Mouse (Mus musculus) embryonic facial prominence, embryonic 10.5 days (tissue): ENCODE results near the gene Calm2. TPM values are rescaled to one million over a fixed set of nuclear protein-coding genes. Genes with fewer than 3 reads are reported as not detected.

Experiments
- DNase-seq: peaks from one replicate; pipeline ENCODE4 v3.0.0-alpha.2; 2017; ENCODE audit warnings: low spot score
- H3K27ac ChIP-seq: fragments of 300-500 bp; sonication (generic); replicated peaks from 2 replicates; pipeline ENCODE4 v1.5.1; 2016; ENCODE audit warnings: mild to moderate bottlenecking
- H3K27me3 ChIP-seq: fragments of 300-500 bp; sonication (generic); replicated peaks from 2 replicates; pipeline ENCODE4 v1.6.1; 2016; ENCODE audit warnings: low read depth, mild to moderate bottlenecking; ENCODE audit not compliant: poor library complexity, severe bottlenecking
- H3K36me3 ChIP-seq: fragments of 300-500 bp; sonication (generic); replicated peaks from 2 replicates; pipeline ENCODE4 v1.6.1; 2016; ENCODE audit warnings: mild to moderate bottlenecking, moderate library complexity
- H3K4me1 ChIP-seq: fragments of 300-500 bp; sonication (generic); 2 replicates; pipeline ENCODE4 v1.6.1; 2016
- H3K4me3 ChIP-seq: fragments of 300-500 bp; sonication (generic); 2 replicates; pipeline ENCODE4 v1.5.1; 2016; ENCODE audit warnings: mild to moderate bottlenecking, moderate library complexity
- H3K9me3 ChIP-seq: fragments of 300-500 bp; sonication (generic); 2 replicates; pipeline ENCODE4 v1.6.1; 2016; ENCODE audit warnings: mild to moderate bottlenecking
- WGBS: fragments of 180-500 bp; shearing (Covaris S2); methylation state at CpG from one replicate; pipeline ENCODE4 v1.1.7; 2016; 5-methylcytosine and 5-hydroxymethylcytosine counted together
- polyA plus RNA-seq: library from polyadenylated mRNA; unstranded; fragments of >200 nt; fragmentation: Nextera tagmentation; extraction: Ambion mirVana; gene quantifications from 2 replicates; pipeline ENCODE4 v1.2.1, GENCODE M21; 2016

Calm2 gene
- 1,075 and 1,119 TPM in 2 replicates for polyA plus RNA-seq

GRCm38 (mm10) chr17:87446767-87447611, at the start of gene Calm2:
Gene Calm2 (minus strand): TSS chr17:87446935.
- Histone ChIP-seq H3K4me3 (peak within 1 kb of the TSS; percentile 92), H3K27me3 (0 out of 2 replicates have a peak, but pooled peaks cover 7% of the 10 kb centered on the region), H3K9me3 (no peaks in the 10 kb centered on the region), H3K4me1 (peaks cover 39% of the 10 kb centered on the region), H3K27ac (peak within 1 kb of the TSS; percentile 100), H3K36me3 (peaks cover 23% of the 10 kb centered on the region)
- peak; percentile 97 for DNase-seq
- WGBS = under 1% methylated on average over 69 of the region's 69 CpGs

- no peaks in the 10 kb centered on the region for H3K9me3 ChIP-seq
- H3K36me3 ChIP-seq = no peaks in the 10 kb centered on the region
- peaks cover 16% of the 10 kb centered on the region for H3K27me3 ChIP-seq
- DNase-seq = no peak
- no peak overlapping the region for H3K4me3 ChIP-seq
- H3K4me1 ChIP-seq = peaks cover 30% of the 10 kb centered on the region
- whole genome bisulfite sequencing = 93% methylated on average over 4 of the region's 4 CpGs
- H3K27ac ChIP-seq = no peak overlapping the region
These were observed 48.8 kb upstream of the Calm2 start for GRCm38 (mm10) chr17:87495504-87495903.

- H3K4me1 ChIP-seq = peaks cover 38% of the 10 kb centered on the region
- H3K36me3 ChIP-seq = no peaks in the 10 kb centered on the region
- H3K27me3 ChIP-seq = peaks cover 4% of the 10 kb centered on the region; the same call in 1 of the 2 replicates
- WGBS = 95% methylated on average over 4 of the region's 4 CpGs
- H3K4me3 ChIP-seq = no peak overlapping the region
- no peaks in the 10 kb centered on the region for H3K9me3 ChIP-seq
- no peak for DNase-seq
- H3K27ac ChIP-seq = no peak overlapping the region
These were observed 47.6 kb upstream of the Calm2 start for GRCm38 (mm10) chr17:87494310-87494709.

GRCm38 (mm10) chr17:87492286-87492685, 45.6 kb upstream of the Calm2 start:
- peaks cover 4% of the 10 kb centered on the region; the same call in 1 of the 2 replicates for H3K27me3 ChIP-seq
- H3K27ac ChIP-seq = no peak overlapping the region
- H3K4me3 ChIP-seq = no peak overlapping the region
- no peak for DNase-seq
- H3K36me3 ChIP-seq = no peaks in the 10 kb centered on the region
- H3K9me3 ChIP-seq = no peaks in the 10 kb centered on the region
- 41% methylated on average over 4 of the region's 4 CpGs for WGBS
- H3K4me1 ChIP-seq = peaks cover 40% of the 10 kb centered on the region

- H3K27me3 ChIP-seq = peaks cover 4% of the 10 kb centered on the region; the same call in 1 of the 2 replicates
- H3K27ac ChIP-seq = no peak overlapping the region
- no peak overlapping the region for H3K4me3 ChIP-seq
- H3K9me3 ChIP-seq = peaks cover 6% of the 10 kb centered on the region; the same call in 1 of the 2 replicates
- peaks cover 40% of the 10 kb centered on the region for H3K4me1 ChIP-seq
- no peaks in the 10 kb centered on the region for H3K36me3 ChIP-seq
- DNase-seq = no peak
- 39% methylated on average over 6 of the region's 6 CpGs for WGBS
These were observed 43.6 kb upstream of the Calm2 start for GRCm38 (mm10) chr17:87490295-87490694.

- H3K27me3 ChIP-seq = no peaks in the 10 kb centered on the region
- H3K4me3 ChIP-seq = no peak overlapping the region
- no peak overlapping the region for H3K27ac ChIP-seq
- peaks cover 6% of the 10 kb centered on the region; the same call in 1 of the 2 replicates for H3K9me3 ChIP-seq
- DNase-seq = no peak
- H3K4me1 ChIP-seq = peaks cover 24% of the 10 kb centered on the region
- H3K36me3 ChIP-seq = no peaks in the 10 kb centered on the region
- 91% methylated on average over 5 of the region's 5 CpGs for WGBS
These were observed 39.0 kb upstream of the Calm2 start for GRCm38 (mm10) chr17:87485751-87486150.

GRCm38 (mm10) chr17:87482867-87483266, 36.1 kb upstream of the Calm2 start:
- DNase-seq = no peak
- no peak overlapping the region for H3K27ac ChIP-seq
- WGBS = 71% methylated on average over 3 of the region's 3 CpGs

GRCm38 (mm10) chr17:87478569-87478968, 31.8 kb upstream of the Calm2 start:
- H3K36me3 ChIP-seq = no peaks in the 10 kb centered on the region
- no peak overlapping the region for H3K4me3 ChIP-seq
- 80% methylated on average over 9 of the region's 9 CpGs for WGBS
- peaks cover 29% of the 10 kb centered on the region for H3K4me1 ChIP-seq
- no peaks in the 10 kb centered on the region for H3K9me3 ChIP-seq
- peaks cover 26% of the 10 kb centered on the region for H3K27me3 ChIP-seq
- H3K27ac ChIP-seq = no peak overlapping the region
- DNase-seq = no peak

More at GRCm38 (mm10) chr17:87482867-87483266, 36.1 kb upstream of the Calm2 start:
- Histone ChIP-seq H3K27me3 (no peaks in the 10 kb centered on the region), H3K36me3 (no peaks in the 10 kb centered on the region), H3K9me3 (peaks cover 6% of the 10 kb centered on the region; the same call in 1 of the 2 replicates), H3K4me1 (peaks cover 8% of the 10 kb centered on the region; the same call in 1 of the 2 replicates), H3K4me3 (no peak overlapping the region)

GRCm38 (mm10) chr17:87477611-87478010, 30.9 kb upstream of the Calm2 start:
- Histone ChIP-seq H3K36me3 (no peaks in the 10 kb centered on the region), H3K4me3 (no peak overlapping the region), H3K27ac (no peak overlapping the region), H3K27me3 (peaks cover 36% of the 10 kb centered on the region), H3K9me3 (no peaks in the 10 kb centered on the region), H3K4me1 (peaks cover 32% of the 10 kb centered on the region)
- 81% methylated on average over 16 of the region's 16 CpGs for WGBS
- no peak for DNase-seq

- WGBS = 56% methylated on average over 8 of the region's 8 CpGs
- H3K4me3 ChIP-seq = no peak overlapping the region
- no peak for DNase-seq
These were observed 28.6 kb upstream of the Calm2 start for GRCm38 (mm10) chr17:87475356-87475755.

GRCm38 (mm10) chr17:87474501-87474795, 27.7 kb upstream of the Calm2 start:
- Histone ChIP-seq H3K4me1 (peaks cover 28% of the 10 kb centered on the region), H3K27me3 (peaks cover 45% of the 10 kb centered on the region), H3K36me3 (no peaks in the 10 kb centered on the region), H3K27ac (0 out of 2 replicates have a peak overlapping the region, but pooled peaks have one; percentile 19), H3K9me3 (no peaks in the 10 kb centered on the region), H3K4me3 (peak overlapping the region; percentile 56)
- WGBS = 0% methylated on average over 7 of the region's 7 CpGs
- no peak for DNase-seq

More at GRCm38 (mm10) chr17:87475356-87475755, 28.6 kb upstream of the Calm2 start:
- no peaks in the 10 kb centered on the region for H3K9me3 ChIP-seq
- peaks cover 28% of the 10 kb centered on the region for H3K4me1 ChIP-seq
- H3K27me3 ChIP-seq = peaks cover 45% of the 10 kb centered on the region
- H3K36me3 ChIP-seq = no peaks in the 10 kb centered on the region
- H3K27ac ChIP-seq = no peak overlapping the region

GRCm38 (mm10) chr17:87473736-87474500, 27.2 kb upstream of the Calm2 start:
- Histone ChIP-seq H3K4me3 (peak overlapping the region; percentile 56), H3K4me1 (peaks cover 28% of the 10 kb centered on the region), H3K36me3 (no peaks in the 10 kb centered on the region), H3K27ac (peak overlapping the region; percentile 59), H3K27me3 (peaks cover 45% of the 10 kb centered on the region), H3K9me3 (no peaks in the 10 kb centered on the region)
- under 1% methylated on average over 23 of the region's 23 CpGs for WGBS
- peak; percentile 52 for DNase-seq
